Mouse (Mus musculus): Measurements from ENCODE around the gene Sept14.

DNA sequence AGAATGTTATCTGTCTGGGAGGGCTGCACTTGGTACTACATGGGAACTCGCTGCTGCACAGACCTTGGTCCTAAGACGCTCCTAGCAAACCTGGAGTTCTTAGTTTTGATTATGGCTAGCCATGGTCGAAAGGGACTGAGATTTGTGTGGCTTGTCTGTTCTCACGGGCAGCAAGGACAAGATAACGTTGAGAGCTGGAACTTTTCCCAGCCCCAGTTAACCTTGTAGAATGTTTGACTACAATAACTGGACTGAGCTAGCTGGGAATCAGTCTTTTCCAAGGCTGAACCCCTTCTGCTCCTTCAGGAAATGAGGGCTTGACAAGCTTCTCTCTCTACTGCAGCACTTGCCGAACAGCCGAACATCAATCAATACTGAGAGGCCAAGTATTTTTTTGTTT is 20.7 kb downstream of the Sept14 start:
- no peak for TF ChIP-seq CTCF (IDR thresholded peaks at IDR 0.05; ENCODE audit: extremely low read depth, insufficient read depth, insufficient read length, insufficient replicate concordance)
- no peak for TF ChIP-seq POLR2A (IDR thresholded peaks at IDR 0.05; ENCODE audit: low read depth, low read length)
